Mouse (Mus musculus) CH12.LX (cell line): ENCODE measurements around the gene Tbc1d9. TPM values are rescaled to one million over a fixed set of nuclear protein-coding genes. Genes with fewer than 3 reads are reported as not detected.

Experiments
- DNase-seq: peaks from one replicate; pipeline ENCODE4 v3.0.0-alpha.2; 2013; ENCODE audit errors: extremely low read depth
- H3K27ac ChIP-seq: 2 replicates; pipeline ENCODE4 v1.5.1; 2012; ENCODE audit warnings: low read depth, mild to moderate bottlenecking, control low read depth, moderate library complexity; ENCODE audit not compliant: insufficient read depth
- H3K27me3 ChIP-seq: replicated peaks from 2 replicates; pipeline ENCODE3; 2012; ENCODE audit warnings: inconsistent platforms
- H3K36me3 ChIP-seq, 2 experiments: replicated peaks in 1 of 2; 2 replicates each; pipeline versions ENCODE3 to v1.6.1; 2012; ENCODE audit warnings: inconsistent platforms in 1 of 2, low read length in 1 of 2, mild to moderate bottlenecking in 1 of 2, mixed read lengths in 1 of 2, moderate library complexity in 1 of 2; ENCODE audit not compliant: control insufficient read depth in 1 of 2, insufficient read depth in 1 of 2
- H3K4me1 ChIP-seq, 2 experiments: 2 replicates each; pipeline ENCODE4 v1.6.1; 2012; ENCODE audit warnings: inconsistent platforms in 1 of 2, moderate library complexity in 1 of 2; ENCODE audit not compliant: insufficient read depth in 2 of 2, control insufficient read depth in 1 of 2
- H3K4me2 ChIP-seq: 2 replicates; pipeline ENCODE4 v1.6.1; 2012; ENCODE audit warnings: low read depth, mild to moderate bottlenecking, control low read depth; ENCODE audit not compliant: poor library complexity, insufficient read depth, severe bottlenecking
- H3K4me3 ChIP-seq, 3 experiments: fragments of 150-350 bp in 1 of 3; sonication (generic) in 1 of 3; replicated peaks in 1 of 3; 2 replicates each; pipeline versions ENCODE3 to v1.5.1; 2011 to 2012; ENCODE audit warnings: low read depth in 2 of 3, low read length in 2 of 3, mild to moderate bottlenecking in 2 of 3, moderate library complexity in 2 of 3, control low read depth in 1 of 3, improper control_type of control experiment in 1 of 3, inconsistent platforms in 1 of 3, mixed read lengths in 1 of 3; ENCODE audit not compliant: poor library complexity in 1 of 3
- H3K79me2 ChIP-seq: replicated peaks from 2 replicates; pipeline ENCODE4 v1.6.1; 2012; ENCODE audit warnings: mild to moderate bottlenecking, moderate library complexity; ENCODE audit not compliant: control insufficient read depth, poor library complexity, insufficient read depth, severe bottlenecking; ENCODE audit errors: extremely low read depth
- H3K9ac ChIP-seq: 2 replicates; pipeline ENCODE4 v1.6.1; 2012; ENCODE audit warnings: low read depth, mild to moderate bottlenecking, control low read depth, moderate library complexity; ENCODE audit not compliant: insufficient read depth
- H3K9me3 ChIP-seq: replicated peaks from 2 replicates; pipeline ENCODE3; 2012; ENCODE audit warnings: low read length, inconsistent platforms, mixed read lengths
- CHD2 ChIP-seq: IDR thresholded peaks from 2 replicates; pipeline ENCODE4 v1.6.1; 2011; ENCODE audit warnings: low read length, improper control_type of control experiment
- CTCF ChIP-seq, 2 experiments: IDR thresholded peaks in 1 of 2; conservative IDR thresholded peaks in 1 of 2; 2 replicates each; pipeline ENCODE4 v1.5.1; 2011 to 2012; ENCODE audit warnings: low read depth in 2 of 2, low read length in 2 of 2, improper control_type of control experiment in 1 of 2, inconsistent platforms in 1 of 2, mild to moderate bottlenecking in 1 of 2, moderate library complexity in 1 of 2
- ETS1 ChIP-seq: conservative IDR thresholded peaks from 2 replicates; pipeline ENCODE4 v1.6.1; 2012; ENCODE audit warnings: low read depth, mild to moderate bottlenecking, inconsistent platforms, low read length, improper control_type of control experiment, moderate library complexity
- IRF4 ChIP-seq: IDR thresholded peaks from 2 replicates; pipeline ENCODE4 v1.6.1; 2014; ENCODE audit warnings: low read depth, mild to moderate bottlenecking, inconsistent platforms, low read length, improper control_type of control experiment
- MAFK ChIP-seq: IDR thresholded peaks from 2 replicates; pipeline ENCODE4 v1.6.1; 2011; ENCODE audit warnings: low read length, improper control_type of control experiment; ENCODE audit not compliant: insufficient replicate concordance
- MEF2A ChIP-seq: IDR thresholded peaks from 2 replicates; pipeline ENCODE4 v1.6.1; 2014; ENCODE audit warnings: low read depth, mild to moderate bottlenecking, inconsistent platforms, low read length, improper control_type of control experiment, borderline replicate concordance
- MYC ChIP-seq: IDR thresholded peaks from 2 replicates; pipeline ENCODE4 v1.6.1; 2011; ENCODE audit warnings: low read depth, mild to moderate bottlenecking, improper control_type of control experiment, low read length
- PAX5 ChIP-seq: IDR thresholded peaks from 2 replicates; pipeline ENCODE4 v1.6.1; 2012; ENCODE audit warnings: low read length, inconsistent platforms, mixed read lengths
- RAD21 ChIP-seq: IDR thresholded peaks from 2 replicates; pipeline ENCODE4 v1.6.1; 2011; ENCODE audit warnings: low read depth, mild to moderate bottlenecking, low read length, improper control_type of control experiment, moderate library complexity
- SIN3A ChIP-seq: IDR thresholded peaks from 2 replicates; pipeline ENCODE4 v1.6.1; 2012; ENCODE audit warnings: low read length, improper control_type of control experiment, inconsistent platforms
- SMC3 ChIP-seq: IDR thresholded peaks from 2 replicates; pipeline ENCODE4 v1.6.1; 2011; ENCODE audit warnings: low read depth, low read length, improper control_type of control experiment
- TBP ChIP-seq: conservative IDR thresholded peaks from 2 replicates; pipeline ENCODE4 v1.6.1; 2011; ENCODE audit warnings: low read depth, low read length, improper control_type of control experiment
- UBTF ChIP-seq: IDR thresholded peaks from 2 replicates; pipeline ENCODE4 v1.6.1; 2012; ENCODE audit warnings: low read depth, mild to moderate bottlenecking, inconsistent platforms, low read length, improper control_type of control experiment, moderate library complexity
- ZC3H11A ChIP-seq: IDR thresholded peaks from 2 replicates; pipeline ENCODE4 v1.6.1; 2012; ENCODE audit warnings: low read depth, mild to moderate bottlenecking, inconsistent platforms, low read length, improper control_type of control experiment
- ZNF384 ChIP-seq: IDR thresholded peaks from 2 replicates; pipeline ENCODE4 v1.6.1; 2012; ENCODE audit warnings: low read depth, low read length, improper control_type of control experiment, inconsistent platforms
- dilution Hi-C: fragments of 300-500 bp; cut with MboI; formaldehyde crosslinking; loops from 2 replicates; pipeline ENCODE4 v1.14.3; 2020; ENCODE audit warnings: low sequenced_read_pairs; ENCODE audit not compliant: extremely low pct_unique_long_range_greater_than_20kb, extremely low pct_ligation_motif_present
- in situ Hi-C: fragments of 300-500 bp; cut with MboI; formaldehyde crosslinking; loops from 3 replicates; pipeline ENCODE4 v1.14.3; 2019; ENCODE audit warnings: low sequenced_read_pairs, low pct_ligation_motif_present, low pct_unique_long_range_greater_than_20kb, mixed read lengths
- polyA plus RNA-seq: library from polyadenylated mRNA; unstranded; fragments of >175 nt; gene quantifications from 2 replicates; pipeline ENCODE4 v1.2.1, GENCODE M21; 2012; ENCODE audit warnings: low read depth; ENCODE audit not compliant: insufficient read length
- total RNA-seq, 2 experiments: library from RNA; depleted of rRNA; stranded (reverse); fragments of 300-350 nt in 1 of 2; fragments of >200 nt in 1 of 2; gene quantifications; 2 replicates each; pipeline ENCODE4 v1.2.3; 2012 to 2014

Gene Tbc1d9
- total and polyA plus RNA-seq, 3 experiments, result 1.3 to 5.0 (median 1.6) TPM

- no peak for TF ChIP-seq TBP
- TF ChIP-seq CHD2, result no peak
- 0 out of 2 replicates have a peak, but pooled peaks have one; percentile 31 for TF ChIP-seq MYC
Observed at GRCm38 (mm10) chr8:83169127-83169526, 4.0 kb downstream of the Tbc1d9 start (continued).

GRCm38 (mm10) chr8:83169709-83170108, 4.6 kb downstream of the Tbc1d9 start:
- peaks cover 7% of the 10 kb centered on the region for H3K9me3 ChIP-seq
- peaks cover 2 to 21% of the 10 kb centered on the region in 2 experiments; a peak in 3 of 4 replicates for H3K4me1 ChIP-seq
- no peak for TF ChIP-seq IRF4
- TF ChIP-seq SIN3A, result no peak
- TF ChIP-seq ETS1, result no peak
- TF ChIP-seq UBTF, result no peak
- peak; percentile 40 for TF ChIP-seq RAD21
- no peak for TF ChIP-seq PAX5
- no peak for TF ChIP-seq ZNF384
- TF ChIP-seq MAFK, result peak; percentile 76; the same call in 1 of the 2 replicates
- TF ChIP-seq CHD2, result no peak
- TF ChIP-seq CTCF (conservative IDR thresholded peaks at IDR 0.05 in 1 of 2, IDR thresholded peaks at IDR 0.05 in 1 of 2; ENCODE audit: low read depth in 2 of 2, low read length in 2 of 2), result peak; percentile 73 to 80
- TF ChIP-seq SMC3, result peak; percentile 66
- no peak for TF ChIP-seq ZC3H11A
- TF ChIP-seq, all 38 proteins: peak for 4
- no peak overlapping the region for H3K4me3 ChIP-seq
- H3K36me3 ChIP-seq, result no peaks in the 10 kb centered on the region
- peaks cover 15% of the 10 kb centered on the region for H3K79me2 ChIP-seq
- peak; percentile 42 for DNase-seq
- in situ Hi-C loops (no loop called here), dilution Hi-C loops (no loop called here)
- no peak overlapping the region for H3K9ac ChIP-seq
- H3K27ac ChIP-seq, result no peak overlapping the region
- peak overlapping the region; percentile 53; the same call in 1 of the 2 replicates for H3K4me2 ChIP-seq
- peaks cover 2% of the 10 kb centered on the region for H3K27me3 ChIP-seq

GRCm38 (mm10) chr8:83170894-83171293, 5.7 kb downstream of the Tbc1d9 start:
- Histone ChIP-seq H3K36me3 (no peaks in the 10 kb centered on the region), H3K4me2 (no peak overlapping the region), H3K79me2 (peaks cover 20% of the 10 kb centered on the region), H3K4me3 (no peak overlapping the region), H3K4me1 (peaks cover 6 to 30% of the 10 kb centered on the region in 2 experiments; a peak in 3 of 4 replicates), H3K9ac (no peak overlapping the region), H3K27ac (no peak overlapping the region), H3K27me3 (no peaks in the 10 kb centered on the region), H3K9me3 (peaks cover 2% of the 10 kb centered on the region)
- dilution Hi-C loops, result no loop called here
- no peak for TF ChIP-seq MEF2A
- in situ Hi-C loops, result no loop called here
- no peak for DNase-seq
